In genomic region chr11:65124913-65125418, GRCm38 (mm10) we compare ENCODE assay signal across 8 mouse cellular contexts. TPM values are rescaled to one million over a fixed set of nuclear protein-coding genes. Genes with fewer than 3 reads are reported as not detected.
A peak's percentile ranks its signal among the peaks of the same experiment; 100 is the strongest.
DNase-seq lines count a peak whose midpoint lies in the region; ATAC-seq and TF ChIP-seq lines count a peak whose summit lies in the region.

No protein-coding gene starts in this region.

- intact Hi-C loops in heart, postnatal 36 days (cut with DNase I): no loop called here

- 59% methylated on average over 8 of the region's 8 CpGs for WGBS in forebrain, postnatal 0 days
- 58% methylated on average over 8 of the region's 8 CpGs for WGBS in neural tube, embryonic 15.5 days
- 83% methylated on average over 8 of the region's 8 CpGs for WGBS in thymus, adult 2 months

- H3K27ac ChIP-seq in forebrain, postnatal 0 days (ENCODE audit: low read depth, low read length): no peak overlapping the region
- 0 out of 2 replicates have a peak overlapping the region, but pooled peaks have one; percentile 10 for H3K27ac ChIP-seq in neural tube, embryonic 15.5 days (replicated peaks)
- no peak overlapping the region for H3K27ac ChIP-seq in thymus, adult 2 months (ENCODE audit: control insufficient read depth, insufficient read depth, low read length)

- DNase-seq in cerebellum, adult 11-12 months: peak; percentile 69
- DNase-seq in forebrain, postnatal 0 days: peak; percentile 50
- peak; percentile 20 to 41 for DNase-seq in heart, postnatal 36 days
- peak; percentile 55 to 75 for DNase-seq in kidney, postnatal 4 days
- no peak for DNase-seq in thymus, adult 2 months

- H3K4me3 ChIP-seq in E14TG2a.4 (replicated peaks; ENCODE audit: low read length): peak overlapping the region; percentile 35; the same call in 1 of the 2 replicates
- no peak overlapping the region for H3K4me3 ChIP-seq in forebrain, postnatal 0 days (ENCODE audit: low read depth, low read length)
- no peak overlapping the region for H3K4me3 ChIP-seq in neural tube, embryonic 15.5 days (replicated peaks)
- H3K4me3 ChIP-seq in thymus, adult 2 months (ENCODE audit: control insufficient read depth, insufficient read depth, low read length): no peak overlapping the region

- no peak overlapping the region for H3K4me2 ChIP-seq in forebrain, postnatal 0 days (ENCODE audit: low read depth)
- H3K4me2 ChIP-seq in neural tube, embryonic 15.5 days: no peak overlapping the region

- no peak for TF ChIP-seq POLR2A in thymus, adult 2 months (IDR thresholded peaks at IDR 0.05; ENCODE audit: control insufficient read depth, extremely low read depth, insufficient read depth, low read length, poor library complexity)

- no peak overlapping the region for H3K9ac ChIP-seq in forebrain, postnatal 0 days
- H3K9ac ChIP-seq in neural tube, embryonic 15.5 days (replicated peaks): no peak overlapping the region

- H3K36me3 ChIP-seq in E14TG2a.4 (ENCODE audit: insufficient read depth, low read length): 0 out of 2 replicates have a peak, but pooled peaks cover 4% of the 10 kb centered on the region
- no peaks in the 10 kb centered on the region for H3K36me3 ChIP-seq in forebrain, postnatal 0 days (ENCODE audit: insufficient read depth)
- H3K36me3 ChIP-seq in neural tube, embryonic 15.5 days: no peaks in the 10 kb centered on the region
- no peaks in the 10 kb centered on the region for H3K36me3 ChIP-seq in thymus, adult 2 months (ENCODE audit: control insufficient read depth, insufficient read depth, low read length)

- H3K27me3 ChIP-seq in E14TG2a.4 (ENCODE audit: insufficient read depth, low read length): no peaks in the 10 kb centered on the region
- no peaks in the 10 kb centered on the region for H3K27me3 ChIP-seq in forebrain, postnatal 0 days (ENCODE audit: insufficient read depth, low read length)
- H3K27me3 ChIP-seq in neural tube, embryonic 15.5 days (replicated peaks): no peaks in the 10 kb centered on the region
- no peaks in the 10 kb centered on the region for H3K27me3 ChIP-seq in thymus, adult 2 months (ENCODE audit: control insufficient read depth, insufficient read depth, low read length)

- no peaks in the 10 kb centered on the region for H3K9me3 ChIP-seq in E14TG2a.4 (ENCODE audit: low read length)
- H3K9me3 ChIP-seq in forebrain, postnatal 0 days (ENCODE audit: low read length): no peaks in the 10 kb centered on the region
- H3K9me3 ChIP-seq in neural tube, embryonic 15.5 days (replicated peaks): no peaks in the 10 kb centered on the region

- TF ChIP-seq CTCF in E14TG2a.4 (conservative IDR thresholded peaks at IDR 0.05; ENCODE audit: low read length): no peak
- TF ChIP-seq CTCF in forebrain, postnatal 0 days (IDR thresholded peaks at IDR 0.05; ENCODE audit: low read depth): no peak
- no peak for TF ChIP-seq CTCF in thymus, adult 2 months (IDR thresholded peaks at IDR 0.05; ENCODE audit: borderline replicate concordance, control insufficient read depth, extremely low read depth, insufficient read depth, low read length, poor library complexity)

- peak; percentile 96 for ATAC-seq in forebrain, postnatal 0 days
- ATAC-seq in neural tube, embryonic 15.5 days (ENCODE audit: low FRiP score): peak; percentile 87
- no peak for ATAC-seq in inflammation-experienced regulatory T-cells, adult 6 months

- H3K4me1 ChIP-seq in E14TG2a.4 (replicated peaks; ENCODE audit: low read depth, low read length): peaks cover 45% of the 10 kb centered on the region
- 0 out of 2 replicates have a peak, but pooled peaks cover 3% of the 10 kb centered on the region for H3K4me1 ChIP-seq in forebrain, postnatal 0 days (ENCODE audit: insufficient read depth)
- peaks cover 28% of the 10 kb centered on the region; the same call in 1 of the 2 replicates for H3K4me1 ChIP-seq in neural tube, embryonic 15.5 days
- H3K4me1 ChIP-seq in thymus, adult 2 months (replicated peaks; ENCODE audit: control insufficient read depth, insufficient read depth, low read length): no peaks in the 10 kb centered on the region

RNA-seq across cellular contexts. Expression of gene 1700086D15Rik, which starts 34.7 kb away (rescaled TPM):
- 0.71 and 1.5 TPM in 2 replicates for total RNA-seq in forebrain, postnatal 0 days (2014; rRNA removed)
- 0.21 and 0.33 TPM in 2 replicates for polyA plus RNA-seq in forebrain, postnatal 0 days (2015; fragmentation: Nextera tagmentation; extraction: Ambion mirVana)
- not detected for total RNA-seq in heart, postnatal 36 days (2021)
- polyA plus RNA-seq in neural tube, embryonic 15.5 days (2015; fragmentation: Nextera tagmentation; extraction: Ambion mirVana): 0.14 and 0.22 TPM in 2 replicates
- polyA plus RNA-seq in inflammation-experienced regulatory T-cells, adult 6 months (2017; shearing (Covaris generic)): not detected
- not detected in 2 replicates for polyA plus RNA-seq in thymus, adult 2 months (2012; rRNA removed)

RNA-seq across cellular contexts. Expression of gene Arhgap44, which starts 37.8 kb away (rescaled TPM):
- 27.4 and 29.6 TPM in 2 replicates for total RNA-seq in forebrain, postnatal 0 days (2014; rRNA removed)
- 13.6 and 17.4 TPM in 2 replicates for polyA plus RNA-seq in forebrain, postnatal 0 days (2015; fragmentation: Nextera tagmentation; extraction: Ambion mirVana)
- total RNA-seq in heart, postnatal 36 days (2021): 10 to 100 TPM; 20.8 to 24.3 TPM
- polyA plus RNA-seq in neural tube, embryonic 15.5 days (2015; fragmentation: Nextera tagmentation; extraction: Ambion mirVana): 18.7 TPM in 2 replicates
- under 1 TPM; 0.20 to 0.55 (median 0.26) TPM for polyA plus RNA-seq in inflammation-experienced regulatory T-cells, adult 6 months (2017; shearing (Covaris generic))
- polyA plus RNA-seq in thymus, adult 2 months (2012; rRNA removed): 5.5 and 6.7 TPM in 2 replicates
